Mouse (Mus musculus) limb, embryonic 14.5 days (tissue): ENCODE results near the gene Rasal2. TPM values are rescaled to one million over a fixed set of nuclear protein-coding genes. Genes with fewer than 3 reads are reported as not detected.

Experiments
- ATAC-seq: fragments of 200-750 bp; cut with Nextera tagmentation; 2 replicates; pipeline ENCODE4 v1.8.0; 2017; ENCODE audit warnings: low read depth, moderate number of reproducible peaks, moderate TSS enrichment; ENCODE audit not compliant: low FRiP score
- DNase-seq: peaks from one replicate; pipeline ENCODE4 v3.0.0-alpha.2; 2015; ENCODE audit warnings: low spot score
- H3K27ac ChIP-seq: fragments of 300-500 bp; sonication (generic); replicated peaks from 2 replicates; pipeline ENCODE4 v1.5.1; 2014; ENCODE audit warnings: low read depth, mild to moderate bottlenecking, low read length, moderate library complexity, mixed read lengths
- H3K27me3 ChIP-seq: fragments of 300-500 bp; sonication (generic); 2 replicates; pipeline ENCODE4 v1.6.1; 2014; ENCODE audit warnings: low read length, mixed read lengths; ENCODE audit not compliant: control insufficient read depth, insufficient read depth
- H3K36me3 ChIP-seq: fragments of 300-500 bp; sonication (generic); 2 replicates; pipeline ENCODE4 v1.6.1; 2014; ENCODE audit warnings: mild to moderate bottlenecking, low read length, moderate library complexity, mixed read lengths; ENCODE audit not compliant: control insufficient read depth, insufficient read depth
- H3K4me1 ChIP-seq: fragments of 300-500 bp; sonication (generic); 2 replicates; pipeline ENCODE4 v1.6.1; 2014; ENCODE audit warnings: antibody characterized with exemption, low read length, mixed read lengths; ENCODE audit not compliant: control insufficient read depth, insufficient read depth
- H3K4me2 ChIP-seq: fragments of 300-500 bp; sonication (generic); replicated peaks from 2 replicates; pipeline ENCODE4 v1.6.1; 2014; ENCODE audit warnings: low read depth, mild to moderate bottlenecking, low read length, moderate library complexity; ENCODE audit not compliant: severe bottlenecking
- H3K4me3 ChIP-seq: fragments of 300-500 bp; sonication (generic); replicated peaks from 2 replicates; pipeline ENCODE4 v1.5.1; 2014; ENCODE audit warnings: low read length
- H3K9ac ChIP-seq: fragments of 300-500 bp; sonication (generic); 2 replicates; pipeline ENCODE4 v1.6.1; 2014; ENCODE audit warnings: mild to moderate bottlenecking, low read depth, low read length, moderate library complexity; ENCODE audit not compliant: severe bottlenecking
- H3K9me3 ChIP-seq: fragments of 300-500 bp; sonication (generic); 2 replicates; pipeline ENCODE4 v1.6.1; 2016; ENCODE audit warnings: low read length; ENCODE audit not compliant: control insufficient read depth
- POLR2A ChIP-seq: fragments of 200-500 bp; IDR thresholded peaks from 2 replicates; pipeline ENCODE4 v1.8.0; 2012; ENCODE audit warnings: inconsistent platforms, mild to moderate bottlenecking, moderate library complexity, borderline replicate concordance; ENCODE audit not compliant: insufficient read depth, insufficient read length; ENCODE audit errors: extremely low read depth
- WGBS: fragments of 180-500 bp; shearing (Covaris S2); extraction: QIAGEN DNeasy Blood & Tissue Kit; methylation state at CpG from one replicate; pipeline ENCODE4 v1.1.7; 2014; 5-methylcytosine and 5-hydroxymethylcytosine counted together
- polyA plus RNA-seq, 2 experiments: library from polyadenylated mRNA; depleted of rRNA in 1 of 2; stranded (reverse) in 1 of 2; unstranded in 1 of 2; fragments of >200 nt; fragmentation: Nextera tagmentation in 1 of 2; extraction: Ambion mirVana in 1 of 2; gene quantifications; 2 replicates each; pipeline versions ENCODE4 v1.2.1 to v1.2.3; 2012 to 2014

Rasal2 gene
- polyA plus RNA-seq, 2 experiments, result 5.4 to 10.2 TPM

DNA sequence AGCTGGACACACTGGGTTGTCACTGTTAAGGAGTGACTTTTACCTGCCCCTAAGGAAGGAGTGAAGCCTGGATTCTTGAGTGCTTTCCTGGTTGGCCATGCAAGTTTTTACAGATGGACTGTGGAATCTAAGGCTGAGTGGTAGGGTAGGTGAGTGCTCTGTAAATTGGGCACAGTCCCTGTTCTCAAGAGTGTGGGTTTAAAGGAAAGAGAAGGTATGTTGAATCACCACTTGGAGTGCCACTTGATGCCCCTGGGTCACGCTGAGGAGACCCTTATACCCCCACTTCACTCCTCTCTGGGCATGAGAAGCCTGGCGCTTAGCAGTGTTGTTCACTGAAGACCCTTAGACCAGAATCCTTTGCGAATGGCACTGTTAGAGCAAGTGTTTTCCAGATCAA lies 295.0 kb downstream of the Rasal2 start:
- Histone ChIP-seq H3K27me3 (no peaks in the 10 kb centered on the region), H3K27ac (no peak overlapping the region), H3K9ac (no peak overlapping the region), H3K36me3 (no peaks in the 10 kb centered on the region), H3K9me3 (no peaks in the 10 kb centered on the region), H3K4me1 (no peaks in the 10 kb centered on the region), H3K4me2 (no peak overlapping the region), H3K4me3 (no peak overlapping the region)
- DNase-seq, result no peak
- no peak for ATAC-seq
- WGBS, result 85% methylated on average over 3 of the region's 3 CpGs
- TF ChIP-seq POLR2A, result no peak

DNA sequence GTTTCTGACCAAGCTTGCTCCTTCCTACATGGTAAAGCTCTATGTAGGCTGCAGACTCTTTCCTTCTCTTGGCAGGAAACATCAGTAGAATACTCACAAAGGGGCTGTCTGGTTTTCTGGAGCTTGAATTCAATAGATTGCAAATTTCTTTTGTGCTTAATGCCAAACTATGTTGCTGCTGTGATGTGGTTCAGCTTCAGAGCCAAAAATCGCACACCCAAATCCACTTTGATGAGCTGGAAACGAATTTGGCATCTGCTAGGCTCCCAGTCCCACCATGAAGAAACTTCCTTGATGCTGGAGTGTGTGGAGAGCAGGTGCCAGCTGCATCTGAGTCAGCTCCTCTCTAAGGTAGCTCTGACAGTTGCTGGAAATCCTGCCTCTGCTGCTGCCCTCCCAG lies 297.9 kb downstream of the Rasal2 start:
- no peak overlapping the region for H3K9ac ChIP-seq
- TF ChIP-seq POLR2A, result no peak
- no peaks in the 10 kb centered on the region for H3K27me3 ChIP-seq
- H3K36me3 ChIP-seq, result no peaks in the 10 kb centered on the region
- ATAC-seq (no peak), DNase-seq (no peak)
- no peaks in the 10 kb centered on the region for H3K4me1 ChIP-seq
- 72% methylated on average over 2 of the region's 2 CpGs for WGBS
- no peaks in the 10 kb centered on the region for H3K9me3 ChIP-seq
- no peak overlapping the region for H3K4me3 ChIP-seq
- H3K4me2 ChIP-seq, result no peak overlapping the region
- H3K27ac ChIP-seq, result no peak overlapping the region

DNA sequence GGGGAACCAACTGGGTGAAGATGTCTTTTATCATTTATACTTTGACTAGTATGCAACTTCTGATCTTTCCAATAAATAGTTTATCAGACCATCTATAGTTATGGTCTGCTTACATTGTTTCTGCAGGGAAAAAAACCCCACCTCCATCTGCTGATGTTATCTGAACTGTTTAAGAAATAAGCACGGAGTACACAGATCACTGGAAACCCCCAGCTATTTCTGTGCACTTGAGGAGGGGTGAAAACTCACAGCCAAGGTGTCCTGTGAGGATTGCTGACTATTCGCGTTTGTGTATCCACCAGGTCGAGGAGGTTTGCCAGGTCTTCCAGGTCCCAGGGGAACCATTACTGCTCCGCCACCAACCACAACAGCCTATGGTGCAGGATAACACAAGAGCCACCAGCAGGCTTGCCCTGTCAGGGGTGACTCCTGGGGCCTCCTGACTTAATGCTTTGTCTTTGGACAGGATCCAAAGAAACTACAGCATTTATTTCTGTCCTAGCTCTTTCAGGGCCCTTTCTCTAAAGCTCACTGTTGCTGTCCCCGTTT lies 302.0 kb downstream of the Rasal2 start:
- Histone ChIP-seq H3K27ac (no peak overlapping the region), H3K4me3 (no peak overlapping the region), H3K36me3 (no peaks in the 10 kb centered on the region), H3K9ac (no peak overlapping the region), H3K4me2 (no peak overlapping the region), H3K4me1 (no peaks in the 10 kb centered on the region), H3K9me3 (no peaks in the 10 kb centered on the region), H3K27me3 (no peaks in the 10 kb centered on the region)
- WGBS, result 68% methylated on average over 6 of the region's 6 CpGs
- DNase-seq (peak; percentile 13), ATAC-seq (no peak)
- no peak for TF ChIP-seq POLR2A

DNA sequence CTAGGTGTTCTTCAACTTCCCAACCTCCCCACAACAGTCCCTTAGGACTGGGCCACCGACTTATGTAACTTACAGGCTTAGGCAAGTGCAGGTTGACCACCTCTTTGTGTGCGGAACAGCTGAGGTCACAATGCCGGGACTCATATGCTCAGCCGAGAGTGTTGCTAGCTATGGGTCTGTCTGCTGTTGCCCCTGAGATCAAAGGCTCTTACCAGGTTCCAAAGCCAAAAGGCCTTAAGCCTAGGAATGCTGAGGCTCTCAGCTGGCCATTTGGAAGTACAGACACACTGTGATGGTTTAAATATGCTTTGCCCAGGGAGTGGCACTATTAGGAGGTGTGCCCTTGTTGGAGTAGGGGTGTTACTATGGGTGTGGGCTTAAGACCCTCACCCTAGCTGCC lies 303.8 kb downstream of the Rasal2 start, which contains the start of gene Tex35:
Tex35 (minus strand) TSS at position 101 of the 400 bp plus-strand sequence.
- no peak for ATAC-seq
- Histone ChIP-seq H3K4me2 (no peak within 1 kb of the TSS), H3K4me3 (no peak within 1 kb of the TSS), H3K27ac (no peak within 1 kb of the TSS), H3K9me3 (no peaks in the 10 kb centered on the region), H3K9ac (no peak within 1 kb of the TSS), H3K36me3 (no peaks in the 10 kb centered on the region), H3K27me3 (no peaks in the 10 kb centered on the region), H3K4me1 (no peaks in the 10 kb centered on the region)
- WGBS, result 81% methylated on average over 4 of the region's 4 CpGs
- no peak for DNase-seq
- TF ChIP-seq POLR2A, result no peak

DNA sequence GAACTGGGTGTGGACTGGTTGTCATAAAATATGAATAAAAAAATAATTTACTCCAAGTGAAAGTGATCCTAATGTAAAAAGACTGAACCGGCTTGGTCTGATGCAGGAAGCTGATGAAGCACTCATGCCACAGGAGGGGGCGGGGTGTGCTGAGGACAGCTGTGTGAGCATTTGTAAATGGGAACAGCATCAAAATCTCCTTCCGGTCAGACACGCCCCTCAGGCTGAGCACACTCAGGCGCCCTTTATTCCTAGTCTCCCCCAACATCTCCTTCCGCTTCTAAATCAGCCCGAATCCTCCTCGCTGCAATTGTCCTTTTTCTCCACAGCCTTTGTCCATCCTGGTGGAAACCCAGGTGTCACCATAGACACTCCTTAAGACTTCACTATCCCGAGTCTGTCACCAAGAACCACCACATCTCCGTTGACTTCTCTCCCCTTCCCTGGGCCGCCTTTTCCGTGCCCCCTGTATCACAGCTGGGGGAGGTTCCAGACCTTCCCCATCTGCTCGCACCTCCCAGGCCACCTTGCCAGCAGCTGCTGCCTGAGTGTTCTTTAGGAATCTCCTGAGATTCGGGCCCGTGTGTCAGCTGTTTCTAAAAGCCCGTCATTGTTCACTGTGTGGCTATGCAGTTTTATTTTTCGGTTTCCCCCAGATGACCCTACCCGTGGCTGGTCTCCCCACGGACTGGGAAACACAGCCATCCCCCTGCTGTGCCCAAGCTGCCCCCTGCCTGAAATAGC lies 311.1 kb downstream of the Rasal2 start:
- H3K9ac ChIP-seq, result peak overlapping the region; percentile 46
- TF ChIP-seq POLR2A, result no peak
- H3K4me3 ChIP-seq, result peak overlapping the region; percentile 20
- no peak overlapping the region for H3K27ac ChIP-seq
- peaks cover 10% of the 10 kb centered on the region for H3K4me1 ChIP-seq
- no peaks in the 10 kb centered on the region for H3K27me3 ChIP-seq
- H3K36me3 ChIP-seq, result no peaks in the 10 kb centered on the region
- no peaks in the 10 kb centered on the region for H3K9me3 ChIP-seq
- 16% methylated on average over 19 of the region's 19 CpGs for WGBS
- ATAC-seq (peak; percentile 83), DNase-seq (peak; percentile 31)
- peak overlapping the region; percentile 44 for H3K4me2 ChIP-seq
